Mouse (Mus musculus) limb, embryonic 12.5 days (tissue): Measurements from ENCODE around the gene Rab27a. TPM values are rescaled to one million over a fixed set of nuclear protein-coding genes. Genes with fewer than 3 reads are reported as not detected.

Source experiments
- ATAC-seq: fragments of 200-750 bp; cut with Nextera tagmentation; 2 replicates; pipeline ENCODE4 v1.8.0; 2017; ENCODE audit warnings: low read depth, moderate TSS enrichment; ENCODE audit not compliant: insufficient number of reproducible peaks, insufficient read depth, low FRiP score, low TSS enrichment
- H3K27ac ChIP-seq: fragments of 300-500 bp; sonication (generic); 2 replicates; pipeline ENCODE4 v1.5.1; 2016; ENCODE audit warnings: mild to moderate bottlenecking, moderate library complexity
- H3K27me3 ChIP-seq: fragments of 300-500 bp; sonication (generic); 2 replicates; pipeline ENCODE4 v1.6.1; 2016; ENCODE audit warnings: mild to moderate bottlenecking, moderate library complexity
- H3K36me3 ChIP-seq: fragments of 300-500 bp; sonication (generic); 2 replicates; pipeline ENCODE4 v1.6.1; 2016; ENCODE audit warnings: mild to moderate bottlenecking, moderate library complexity
- H3K4me1 ChIP-seq: fragments of 300-500 bp; sonication (generic); replicated peaks from 2 replicates; pipeline ENCODE4 v1.6.1; 2016
- H3K4me2 ChIP-seq: fragments of 300-500 bp; sonication (generic); 2 replicates; pipeline ENCODE4 v1.6.1; 2016; ENCODE audit warnings: mild to moderate bottlenecking, moderate library complexity
- H3K4me3 ChIP-seq: fragments of 300-500 bp; sonication (generic); replicated peaks from 2 replicates; pipeline ENCODE4 v1.5.1; 2016; ENCODE audit warnings: mild to moderate bottlenecking
- H3K9ac ChIP-seq: fragments of 300-500 bp; sonication (generic); replicated peaks from 2 replicates; pipeline ENCODE4 v1.6.1; 2016; ENCODE audit warnings: mild to moderate bottlenecking, moderate library complexity
- H3K9me3 ChIP-seq: fragments of 300-500 bp; sonication (generic); 2 replicates; pipeline ENCODE4 v1.6.1; 2016; ENCODE audit warnings: mild to moderate bottlenecking, moderate library complexity
- WGBS: fragments of 180-500 bp; shearing (Covaris S2); methylation state at CpG from one replicate; pipeline ENCODE4 v1.1.7; 2016; 5-methylcytosine and 5-hydroxymethylcytosine counted together
- polyA plus RNA-seq: library from polyadenylated mRNA; unstranded; fragments of >200 nt; fragmentation: Nextera tagmentation; extraction: Ambion mirVana; gene quantifications from 2 replicates; pipeline ENCODE4 v1.2.1, GENCODE M21; 2016

Gene Rab27a
- 6.8 and 8.0 TPM in 2 replicates for polyA plus RNA-seq

DNA sequence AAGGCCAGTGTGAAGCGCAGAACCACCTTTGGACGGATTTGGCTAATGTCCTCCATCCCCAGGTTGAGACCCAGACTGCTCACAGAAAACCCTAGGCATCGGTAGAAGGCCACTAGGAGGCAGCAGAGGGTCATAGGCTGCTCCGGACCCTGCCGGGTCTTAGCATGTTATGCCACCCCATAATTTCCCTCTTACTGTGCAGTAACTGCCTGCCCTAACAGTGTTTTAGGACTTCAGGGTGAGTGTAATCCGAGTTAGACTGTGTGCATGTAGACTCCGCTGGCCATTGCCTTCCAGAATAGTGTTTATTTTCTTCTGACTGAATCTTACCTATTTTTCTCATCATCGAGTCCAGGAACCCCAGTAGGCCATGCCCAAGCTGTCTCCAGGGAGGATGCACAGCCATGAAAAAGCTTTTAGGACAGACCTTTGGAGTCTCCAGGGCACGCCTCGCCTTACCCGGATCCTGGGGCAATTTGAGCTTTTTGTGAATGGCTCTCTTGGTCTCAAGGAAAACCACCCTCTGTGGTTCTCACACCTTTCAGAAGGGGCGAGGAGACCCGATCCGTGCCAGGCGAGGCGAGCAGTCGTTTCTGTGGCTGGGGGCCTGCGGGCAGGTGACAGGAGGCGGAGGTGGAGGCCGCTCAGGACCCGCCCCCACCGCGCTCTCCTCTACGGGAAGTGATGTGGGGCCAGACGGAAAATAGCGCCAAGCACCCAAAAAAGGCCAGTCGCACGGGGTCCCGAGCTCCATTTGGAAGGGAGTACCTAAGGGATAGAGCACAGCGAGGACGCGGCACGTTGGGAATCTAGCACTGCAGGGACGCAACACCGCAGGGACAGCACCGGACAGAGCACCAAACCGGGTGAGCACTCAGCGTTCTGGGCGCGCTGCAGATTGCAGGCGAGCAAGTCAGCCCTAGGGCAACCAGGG is at the start of gene Rab27a:
TSS of gene Rab27a (plus strand) at position 709 of the 934 bp plus-strand sequence.
- Histone ChIP-seq H3K9ac (peak within 1 kb of the TSS; percentile 63), H3K4me3 (peak within 1 kb of the TSS; percentile 52), H3K9me3 (no peaks in the 10 kb centered on the region), H3K4me1 (peaks cover 30% of the 10 kb centered on the region), H3K27ac (no peak within 1 kb of the TSS), H3K4me2 (peak within 1 kb of the TSS; percentile 87), H3K36me3 (no peaks in the 10 kb centered on the region; the same call in 1 of the 2 replicates), H3K27me3 (peaks cover 6% of the 10 kb centered on the region; the same call in 1 of the 2 replicates)
- WGBS: 1% methylated on average over 41 of the region's 41 CpGs
- ATAC-seq: peak; percentile 72

DNA sequence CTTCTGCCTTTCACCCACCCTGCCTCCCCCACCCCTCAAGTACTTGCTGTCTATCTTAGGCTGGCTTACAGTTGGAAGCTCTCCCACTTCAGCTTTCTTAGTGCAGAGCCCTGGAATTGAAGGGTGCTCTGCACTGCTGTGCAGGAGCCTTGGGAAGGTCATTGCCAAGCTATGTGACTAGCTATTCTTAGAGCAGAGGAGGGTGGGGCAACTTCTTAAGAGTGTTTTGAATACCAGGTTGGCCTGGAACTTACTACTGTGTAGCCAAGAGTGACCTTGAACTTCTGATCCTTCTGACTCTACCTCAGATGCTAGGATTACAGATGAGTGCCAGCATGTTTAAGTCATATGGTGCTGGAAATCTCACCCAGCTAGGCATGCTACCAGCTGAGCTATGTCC is 48.5 kb upstream of the Rab27a start:
- Histone ChIP-seq H3K27ac (no peak overlapping the region), H3K9ac (no peak overlapping the region), H3K4me2 (no peak overlapping the region), H3K36me3 (no peaks in the 10 kb centered on the region), H3K27me3 (no peaks in the 10 kb centered on the region), H3K9me3 (no peaks in the 10 kb centered on the region), H3K4me1 (no peaks in the 10 kb centered on the region), H3K4me3 (no peak overlapping the region)
- no peak for ATAC-seq

DNA sequence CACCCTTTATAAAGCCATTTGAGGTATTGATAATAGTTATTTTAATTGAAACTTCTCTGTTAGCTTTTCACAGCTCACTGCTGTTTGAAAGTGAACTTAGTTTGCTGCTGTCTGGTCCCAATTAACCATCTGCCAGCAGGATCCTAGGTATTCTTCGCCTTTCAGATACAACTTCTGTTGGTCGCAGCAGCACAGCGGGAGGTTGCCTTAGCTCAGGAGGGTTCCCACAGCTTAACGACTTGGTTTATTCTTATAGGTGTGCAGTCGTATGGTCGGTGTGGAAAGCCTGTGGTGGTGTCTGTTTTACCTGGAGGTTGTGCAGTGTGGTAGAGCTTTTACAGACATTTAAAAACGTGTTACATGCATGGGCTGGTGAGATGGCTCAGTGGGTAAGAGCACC is 47.8 kb upstream of the Rab27a start:
- Histone ChIP-seq H3K4me3 (no peak overlapping the region), H3K4me1 (no peaks in the 10 kb centered on the region)
- no peak for ATAC-seq

DNA sequence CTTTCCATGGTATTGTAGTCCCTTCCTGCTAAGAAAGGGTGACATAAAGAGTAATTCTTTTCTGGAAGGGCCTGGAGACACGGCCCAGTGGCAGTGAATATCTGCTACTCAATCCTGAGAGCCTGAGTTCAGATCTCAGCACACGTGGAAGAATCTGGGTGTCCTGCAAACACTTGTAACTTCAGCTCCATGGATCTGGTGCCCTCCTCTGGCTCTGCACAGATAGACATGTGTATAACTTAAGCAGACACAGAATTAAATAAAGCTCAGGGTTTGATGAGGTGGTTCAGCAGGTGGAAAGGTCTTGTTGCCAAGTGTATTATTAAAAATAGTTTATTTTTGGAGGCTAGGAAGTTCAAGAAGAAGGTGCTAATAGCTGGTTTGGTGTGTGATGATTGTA is 44.2 kb upstream of the Rab27a start:
- H3K36me3 ChIP-seq: peaks cover under 1% of the 10 kb centered on the region; the same call in 1 of the 2 replicates
- no peak overlapping the region for H3K9ac ChIP-seq
- WGBS: 78% methylated on average over 2 of the region's 2 CpGs
- H3K4me3 ChIP-seq: no peak overlapping the region
- H3K4me1 ChIP-seq: no peaks in the 10 kb centered on the region
- no peak overlapping the region for H3K27ac ChIP-seq
- no peaks in the 10 kb centered on the region for H3K9me3 ChIP-seq
- no peak for ATAC-seq
- no peaks in the 10 kb centered on the region for H3K27me3 ChIP-seq
- no peak overlapping the region for H3K4me2 ChIP-seq

More for the DNA sequence above, 47.8 kb upstream of the Rab27a start:
- Histone ChIP-seq H3K9me3 (no peaks in the 10 kb centered on the region), H3K27me3 (no peaks in the 10 kb centered on the region), H3K9ac (no peak overlapping the region), H3K4me2 (no peak overlapping the region), H3K27ac (no peak overlapping the region), H3K36me3 (no peaks in the 10 kb centered on the region)
- WGBS: 41% methylated on average over 7 of the region's 7 CpGs

DNA sequence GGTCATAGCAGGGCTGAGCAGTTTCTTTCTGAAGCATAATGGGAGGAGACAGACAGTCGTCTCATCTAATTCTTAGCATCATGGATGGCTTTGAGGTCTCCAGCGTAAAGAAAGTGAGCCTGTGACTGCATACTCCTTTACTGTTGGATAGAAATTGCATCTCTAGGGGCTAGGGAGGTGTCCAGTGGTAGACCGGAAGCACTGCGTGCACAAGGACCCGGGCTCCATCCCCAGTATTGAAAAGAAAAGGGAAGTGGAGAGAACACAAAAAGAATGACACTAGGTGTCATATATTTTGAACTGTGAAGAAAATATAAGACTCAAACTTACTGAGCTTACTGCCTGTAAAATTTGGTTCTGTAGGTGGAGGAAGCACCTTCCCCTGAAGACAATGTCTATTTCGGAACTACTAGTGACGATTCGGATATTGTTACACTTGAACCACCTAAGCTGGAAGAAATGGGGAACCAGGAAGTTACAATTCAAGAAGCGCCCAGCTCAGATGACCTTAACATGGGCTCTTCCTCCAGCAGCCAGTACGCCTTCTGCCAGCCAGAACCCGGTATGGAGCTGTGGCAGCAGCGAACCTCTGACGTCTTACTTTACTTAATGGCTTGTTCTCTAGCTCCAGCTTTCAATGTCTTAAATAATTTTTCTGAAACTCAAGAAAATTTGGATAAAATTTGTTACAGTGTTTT is 43.2 kb upstream of the Rab27a start:
- ATAC-seq: no peak
- Histone ChIP-seq H3K4me3 (no peak overlapping the region), H3K4me2 (no peak overlapping the region), H3K4me1 (no peaks in the 10 kb centered on the region), H3K9ac (no peak overlapping the region), H3K36me3 (peaks cover 5% of the 10 kb centered on the region; the same call in 1 of the 2 replicates), H3K9me3 (no peaks in the 10 kb centered on the region), H3K27ac (no peak overlapping the region), H3K27me3 (no peaks in the 10 kb centered on the region)
- WGBS: 87% methylated on average over 13 of the region's 13 CpGs

DNA sequence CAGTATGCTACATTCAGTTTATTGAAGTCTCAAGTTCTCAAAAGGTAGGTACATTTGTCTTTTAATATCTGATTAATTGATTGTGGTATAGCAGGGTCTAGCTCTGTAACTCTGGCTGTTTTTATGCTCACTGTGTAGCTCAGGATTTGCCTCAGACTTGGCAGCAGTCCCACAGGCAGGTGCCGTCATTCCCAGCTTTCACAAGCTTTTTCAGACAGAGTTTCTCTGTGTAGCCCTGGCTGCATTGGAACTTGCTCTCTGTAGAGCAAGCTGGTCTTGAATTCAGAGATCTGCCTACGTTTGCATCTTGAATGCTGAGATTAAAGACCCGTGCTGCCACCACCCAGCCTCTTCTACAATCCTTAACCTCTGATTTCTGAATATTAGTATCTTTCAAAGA is 42.5 kb upstream of the Rab27a start:
- WGBS: 75% methylated on average over 3 of the region's 3 CpGs
- Histone ChIP-seq H3K27ac (no peak overlapping the region), H3K9ac (no peak overlapping the region), H3K4me3 (no peak overlapping the region), H3K4me2 (no peak overlapping the region), H3K4me1 (no peaks in the 10 kb centered on the region), H3K36me3 (peaks cover 5% of the 10 kb centered on the region; the same call in 1 of the 2 replicates), H3K27me3 (no peaks in the 10 kb centered on the region), H3K9me3 (no peaks in the 10 kb centered on the region)
- ATAC-seq: no peak

DNA sequence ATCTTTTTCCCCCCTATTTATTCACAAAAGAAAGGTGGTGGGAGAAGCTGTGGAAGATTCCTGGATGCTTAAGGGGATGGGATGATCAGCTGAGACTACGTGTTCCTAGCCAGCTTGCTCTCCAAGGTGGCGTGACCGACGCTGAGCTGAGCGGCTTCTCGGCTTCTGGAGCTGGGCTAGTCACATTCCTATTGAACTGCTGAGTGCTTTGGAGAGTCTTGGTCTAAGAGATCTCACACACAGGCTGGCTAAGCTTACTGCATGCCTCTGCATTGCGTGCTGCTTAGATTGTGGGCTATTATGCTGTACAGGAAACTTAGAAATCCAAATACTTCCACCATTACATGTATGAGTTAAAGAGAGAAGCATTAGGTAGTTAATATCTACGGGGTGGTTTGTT is 40.6 kb upstream of the Rab27a start:
- Histone ChIP-seq H3K36me3 (peaks cover 5% of the 10 kb centered on the region; the same call in 1 of the 2 replicates), H3K4me1 (no peaks in the 10 kb centered on the region), H3K4me3 (no peak overlapping the region), H3K27ac (no peak overlapping the region), H3K4me2 (no peak overlapping the region), H3K9ac (no peak overlapping the region), H3K9me3 (no peaks in the 10 kb centered on the region), H3K27me3 (no peaks in the 10 kb centered on the region)
- WGBS: 81% methylated on average over 8 of the region's 8 CpGs
- no peak for ATAC-seq

DNA sequence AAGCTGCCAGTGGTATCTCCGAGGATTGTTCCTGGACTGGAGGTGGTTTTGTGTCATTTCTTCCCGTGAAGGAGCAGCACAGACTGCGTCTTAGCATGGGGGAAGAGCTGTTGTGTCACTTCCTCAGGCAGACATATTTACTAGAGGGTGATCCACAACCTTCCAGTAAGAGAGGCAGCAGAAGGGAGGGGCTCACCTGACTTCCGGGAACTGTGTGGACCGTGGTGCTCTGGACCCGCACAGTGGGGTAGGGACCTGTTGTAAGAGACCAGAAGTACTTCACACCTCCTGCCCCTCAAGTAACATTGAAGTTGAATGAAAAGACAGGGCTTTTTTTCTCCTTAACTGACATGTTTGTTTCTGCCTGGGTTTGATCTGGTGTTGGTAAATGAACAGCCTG is 39.5 kb upstream of the Rab27a start:
- Histone ChIP-seq H3K4me3 (no peak overlapping the region), H3K4me1 (no peaks in the 10 kb centered on the region), H3K27ac (no peak overlapping the region), H3K4me2 (no peak overlapping the region), H3K36me3 (peaks cover 5% of the 10 kb centered on the region; the same call in 1 of the 2 replicates), H3K9me3 (no peaks in the 10 kb centered on the region), H3K27me3 (no peaks in the 10 kb centered on the region), H3K9ac (no peak overlapping the region)
- ATAC-seq: no peak
- WGBS: 84% methylated on average over 6 of the region's 6 CpGs

DNA sequence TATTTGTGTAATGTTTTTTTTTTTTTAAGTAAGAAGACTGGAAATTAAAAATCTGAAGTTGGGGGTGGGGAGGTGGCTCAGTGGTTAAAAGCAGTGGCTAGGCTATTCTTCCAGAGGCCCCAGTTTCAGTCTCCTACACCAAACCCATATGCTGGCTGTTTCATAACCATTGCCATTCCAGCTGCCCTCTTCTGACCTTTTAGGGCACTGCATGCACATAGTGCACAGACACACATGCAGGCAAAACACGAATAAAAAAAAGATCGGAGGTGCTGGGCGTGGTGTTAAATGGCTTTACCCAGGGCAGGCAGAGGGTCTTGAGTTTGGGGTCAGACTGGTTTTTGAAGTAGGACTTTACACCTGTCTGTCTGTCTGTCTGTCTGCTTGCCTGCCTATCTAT is 38.5 kb upstream of the Rab27a start:
- 94% methylated on average over 3 of the region's 3 CpGs for WGBS
- Histone ChIP-seq H3K9me3 (no peaks in the 10 kb centered on the region), H3K4me3 (no peak overlapping the region), H3K4me2 (no peak overlapping the region), H3K27me3 (no peaks in the 10 kb centered on the region), H3K36me3 (peaks cover 13% of the 10 kb centered on the region; the same call in 1 of the 2 replicates), H3K4me1 (no peaks in the 10 kb centered on the region), H3K9ac (no peak overlapping the region), H3K27ac (no peak overlapping the region)
- ATAC-seq: no peak

DNA sequence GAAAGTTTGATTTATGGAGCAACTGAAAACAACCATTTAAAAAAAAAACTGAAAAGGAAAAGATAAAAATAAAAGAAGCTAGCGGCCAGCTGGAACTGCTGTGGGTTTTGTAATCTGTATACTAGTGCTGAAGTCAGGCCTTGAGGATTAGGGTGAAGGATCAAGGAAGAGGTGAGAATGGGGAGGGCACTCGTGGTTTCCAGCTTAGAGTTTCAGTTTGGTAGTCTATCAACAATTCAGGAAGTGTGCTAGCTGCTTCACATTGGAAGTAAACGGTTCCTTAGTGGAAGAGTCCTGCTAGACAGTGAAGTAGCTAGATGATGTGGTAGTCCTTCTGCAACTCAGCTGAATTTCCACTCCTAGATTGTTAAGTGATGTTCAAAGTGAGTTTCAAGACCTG is 36.3 kb upstream of the Rab27a start:
- peaks cover 29% of the 10 kb centered on the region; the same call in 1 of the 2 replicates for H3K36me3 ChIP-seq
- no peaks in the 10 kb centered on the region for H3K9me3 ChIP-seq
- H3K4me2 ChIP-seq: no peak overlapping the region
- no peaks in the 10 kb centered on the region for H3K4me1 ChIP-seq
- no peaks in the 10 kb centered on the region for H3K27me3 ChIP-seq
- WGBS: 75% methylated on average over 3 of the region's 3 CpGs
- no peak overlapping the region for H3K9ac ChIP-seq
- ATAC-seq: no peak
- no peak overlapping the region for H3K4me3 ChIP-seq
- H3K27ac ChIP-seq: no peak overlapping the region

DNA sequence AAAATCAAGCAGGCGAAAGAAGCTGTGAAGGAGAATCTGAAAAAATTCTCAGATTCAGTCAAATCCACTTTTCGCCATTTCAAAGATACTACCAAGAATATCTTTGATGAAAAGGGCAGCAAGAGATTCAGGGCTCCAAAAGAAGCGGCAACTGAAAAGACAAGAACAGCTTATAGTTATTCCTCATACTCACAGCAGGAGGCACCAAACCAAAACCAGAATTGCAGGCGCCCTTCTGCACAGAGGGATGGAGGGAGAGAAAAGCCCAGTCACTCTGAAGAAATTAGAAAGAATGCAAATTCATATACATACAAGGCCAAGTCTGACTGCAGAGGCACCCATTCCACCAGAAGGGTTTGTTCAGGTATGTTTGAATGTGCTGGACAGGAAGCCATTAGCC is 32.0 kb upstream of the Rab27a start:
- no peak overlapping the region for H3K4me3 ChIP-seq
- no peak overlapping the region for H3K4me2 ChIP-seq
- no peak for ATAC-seq
- H3K9ac ChIP-seq: no peak overlapping the region
- peaks cover 63% of the 10 kb centered on the region for H3K36me3 ChIP-seq
- no peaks in the 10 kb centered on the region for H3K9me3 ChIP-seq
- WGBS: 83% methylated on average over 4 of the region's 4 CpGs
- no peaks in the 10 kb centered on the region for H3K4me1 ChIP-seq
- no peaks in the 10 kb centered on the region for H3K27me3 ChIP-seq
- no peak overlapping the region for H3K27ac ChIP-seq
